Mouse (Mus musculus) limb, embryonic 10.5 days (tissue): ENCODE results near the gene Neto2. TPM values are rescaled to one million over a fixed set of nuclear protein-coding genes. Genes with fewer than 3 reads are reported as not detected.

ENCODE experiments used
- DNase-seq: peaks from one replicate; pipeline ENCODE4 v3.0.0-alpha.2; 2017; ENCODE audit warnings: low spot score
- H3K27ac ChIP-seq: fragments of 300-500 bp; sonication (generic); 2 replicates; pipeline ENCODE4 v1.5.1; 2016; ENCODE audit warnings: mild to moderate bottlenecking
- H3K27me3 ChIP-seq: fragments of 300-500 bp; sonication (generic); 2 replicates; pipeline ENCODE4 v1.6.1; 2016; ENCODE audit warnings: low read depth, mild to moderate bottlenecking; ENCODE audit not compliant: poor library complexity, severe bottlenecking
- H3K36me3 ChIP-seq: fragments of 300-500 bp; sonication (generic); 2 replicates; pipeline ENCODE4 v1.6.1; 2016; ENCODE audit warnings: mild to moderate bottlenecking, moderate library complexity
- H3K4me1 ChIP-seq: fragments of 300-500 bp; sonication (generic); 2 replicates; pipeline ENCODE4 v1.6.1; 2016
- H3K4me3 ChIP-seq: fragments of 300-500 bp; sonication (generic); 2 replicates; pipeline ENCODE4 v1.5.1; 2016; ENCODE audit warnings: mild to moderate bottlenecking, moderate library complexity
- H3K9me3 ChIP-seq: fragments of 300-500 bp; sonication (generic); replicated peaks from 2 replicates; pipeline ENCODE4 v1.6.1; 2016; ENCODE audit warnings: mild to moderate bottlenecking
- WGBS: fragments of 180-500 bp; shearing (Covaris S2); methylation state at CpG from one replicate; pipeline ENCODE4 v1.1.7; 2016; 5-methylcytosine and 5-hydroxymethylcytosine counted together
- polyA plus RNA-seq: library from polyadenylated mRNA; unstranded; fragments of >200 nt; fragmentation: Nextera tagmentation; extraction: Ambion mirVana; gene quantifications from 2 replicates; pipeline ENCODE4 v1.2.1, GENCODE M21; 2016

Gene Neto2
- 13.4 and 14.0 TPM in 2 replicates for polyA plus RNA-seq

- Histone ChIP-seq H3K4me3 (peak within 1 kb of the TSS; percentile 78), H3K27ac (peak within 1 kb of the TSS; percentile 97), H3K27me3 (peaks cover 23% of the 10 kb centered on the region), H3K36me3 (no peaks in the 10 kb centered on the region), H3K9me3 (no peaks in the 10 kb centered on the region), H3K4me1 (peaks cover 11% of the 10 kb centered on the region; the same call in 1 of the 2 replicates)
- WGBS = 7% methylated on average over 65 of the region's 65 CpGs
- peak; percentile 85 for DNase-seq
Observed at GRCm38 (mm10) chr8:85700751-85701351, at the start of gene Neto2. Gene Neto2 (minus strand): TSS chr8:85700924.

- H3K4me1 ChIP-seq = no peaks in the 10 kb centered on the region
- no peak overlapping the region for H3K4me3 ChIP-seq
- H3K27ac ChIP-seq = no peak overlapping the region
- H3K9me3 ChIP-seq = no peaks in the 10 kb centered on the region
- WGBS = 95% methylated on average over 2 of the region's 2 CpGs
- DNase-seq = no peak
- no peaks in the 10 kb centered on the region for H3K27me3 ChIP-seq
- peaks cover 6% of the 10 kb centered on the region for H3K36me3 ChIP-seq
Observed at GRCm38 (mm10) chr8:85745053-85745452, 44.3 kb upstream of the Neto2 start.

- Histone ChIP-seq H3K9me3 (no peaks in the 10 kb centered on the region), H3K27ac (no peak overlapping the region), H3K27me3 (no peaks in the 10 kb centered on the region), H3K4me1 (no peaks in the 10 kb centered on the region), H3K4me3 (no peak overlapping the region), H3K36me3 (peaks cover 17% of the 10 kb centered on the region)
- no peak for DNase-seq
- 95% methylated on average over 3 of the region's 3 CpGs for WGBS
Observed at GRCm38 (mm10) chr8:85730545-85730944, 29.8 kb upstream of the Neto2 start.

- H3K36me3 ChIP-seq = peaks cover 10% of the 10 kb centered on the region
- H3K4me1 ChIP-seq = no peaks in the 10 kb centered on the region
- H3K4me3 ChIP-seq = no peak overlapping the region
- H3K27me3 ChIP-seq = no peaks in the 10 kb centered on the region
- no peaks in the 10 kb centered on the region for H3K9me3 ChIP-seq
- 85% methylated on average over 5 of the region's 5 CpGs for WGBS
- DNase-seq = no peak
- no peak overlapping the region for H3K27ac ChIP-seq
Observed at GRCm38 (mm10) chr8:85717271-85717670, 16.5 kb upstream of the Neto2 start.

- no peak overlapping the region for H3K27ac ChIP-seq
- H3K27me3 ChIP-seq = no peaks in the 10 kb centered on the region
- no peaks in the 10 kb centered on the region for H3K4me1 ChIP-seq
- H3K9me3 ChIP-seq = no peaks in the 10 kb centered on the region
- H3K36me3 ChIP-seq = peaks cover 10% of the 10 kb centered on the region
- no peak overlapping the region for H3K4me3 ChIP-seq
- no peak for DNase-seq
- 76% methylated on average over 4 of the region's 4 CpGs for WGBS
Observed at GRCm38 (mm10) chr8:85716696-85717095, 16.0 kb upstream of the Neto2 start.

GRCm38 (mm10) chr8:85706988-85707387, 6.3 kb upstream of the Neto2 start:
- Histone ChIP-seq H3K27ac (no peak overlapping the region), H3K4me3 (no peak overlapping the region), H3K9me3 (no peaks in the 10 kb centered on the region), H3K4me1 (no peaks in the 10 kb centered on the region), H3K36me3 (no peaks in the 10 kb centered on the region), H3K27me3 (peaks cover 11% of the 10 kb centered on the region)
- 79% methylated on average over 2 of the region's 2 CpGs for WGBS
- DNase-seq = no peak

- Histone ChIP-seq H3K36me3 (no peaks in the 10 kb centered on the region), H3K4me3 (peak overlapping the region; percentile 78), H3K4me1 (peaks cover 11% of the 10 kb centered on the region; the same call in 1 of the 2 replicates), H3K27me3 (peaks cover 23% of the 10 kb centered on the region), H3K9me3 (no peaks in the 10 kb centered on the region), H3K27ac (peak overlapping the region; percentile 97)
- peak; percentile 88 for DNase-seq
- WGBS = 2% methylated on average over 84 of the region's 84 CpGs
Observed at GRCm38 (mm10) chr8:85700101-85700750, 498 bp downstream of the Neto2 start.

GRCm38 (mm10) chr8:85699051-85699450, 1.7 kb downstream of the Neto2 start:
- no peaks in the 10 kb centered on the region for H3K9me3 ChIP-seq
- H3K27me3 ChIP-seq = peaks cover 23% of the 10 kb centered on the region
- WGBS = 3% methylated on average over 6 of the region's 6 CpGs
- DNase-seq = peak; percentile 78
- H3K27ac ChIP-seq = no peak overlapping the region
- H3K4me1 ChIP-seq = peaks cover 11% of the 10 kb centered on the region; the same call in 1 of the 2 replicates
- H3K36me3 ChIP-seq = no peaks in the 10 kb centered on the region
- peak overlapping the region; percentile 78 for H3K4me3 ChIP-seq

GRCm38 (mm10) chr8:85665146-85665545, 35.6 kb downstream of the Neto2 start:
- no peak for DNase-seq
- H3K4me3 ChIP-seq = no peak overlapping the region
- H3K9me3 ChIP-seq = no peaks in the 10 kb centered on the region
- no peak overlapping the region for H3K27ac ChIP-seq
- no peaks in the 10 kb centered on the region for H3K27me3 ChIP-seq
- H3K36me3 ChIP-seq = peaks cover 26% of the 10 kb centered on the region
- 0 out of 2 replicates have a peak, but pooled peaks cover 3% of the 10 kb centered on the region for H3K4me1 ChIP-seq

GRCm38 (mm10) chr8:85661995-85662394, 38.7 kb downstream of the Neto2 start:
- H3K4me1 ChIP-seq = 0 out of 2 replicates have a peak, but pooled peaks cover 3% of the 10 kb centered on the region
- no peak overlapping the region for H3K27ac ChIP-seq
- H3K27me3 ChIP-seq = no peaks in the 10 kb centered on the region
- H3K4me3 ChIP-seq = no peak overlapping the region
- WGBS = 66% methylated on average over 5 of the region's 5 CpGs
- DNase-seq = peak; percentile 58
- no peaks in the 10 kb centered on the region for H3K9me3 ChIP-seq
- H3K36me3 ChIP-seq = peaks cover 11% of the 10 kb centered on the region

- Histone ChIP-seq H3K4me3 (no peak overlapping the region), H3K4me1 (no peaks in the 10 kb centered on the region), H3K9me3 (no peaks in the 10 kb centered on the region), H3K36me3 (peaks cover 31% of the 10 kb centered on the region), H3K27ac (no peak overlapping the region), H3K27me3 (no peaks in the 10 kb centered on the region)
- 90% methylated on average over 2 of the region's 2 CpGs for WGBS
- no peak for DNase-seq
Observed at GRCm38 (mm10) chr8:85651201-85651600, 49.5 kb downstream of the Neto2 start.

- Histone ChIP-seq H3K36me3 (peaks cover 50% of the 10 kb centered on the region), H3K9me3 (no peaks in the 10 kb centered on the region), H3K27ac (no peak overlapping the region), H3K27me3 (no peaks in the 10 kb centered on the region), H3K4me3 (no peak overlapping the region), H3K4me1 (no peaks in the 10 kb centered on the region)
- DNase-seq = no peak
Observed at GRCm38 (mm10) chr8:85648553-85648952, 52.2 kb downstream of the Neto2 start.

GRCm38 (mm10) chr8:85644921-85645665, 55.6 kb downstream of the Neto2 start:
- Histone ChIP-seq H3K36me3 (peaks cover 75% of the 10 kb centered on the region), H3K27ac (no peak overlapping the region), H3K9me3 (no peaks in the 10 kb centered on the region), H3K4me1 (no peaks in the 10 kb centered on the region), H3K4me3 (no peak overlapping the region), H3K27me3 (no peaks in the 10 kb centered on the region)
- 90% methylated on average over 4 of the region's 4 CpGs for WGBS
- DNase-seq = no peak
